Mouse (Mus musculus): ENCODE measurements at regions not wholly inside any gene's neighbourhood (a gene's known extent, or its start where the extent isn't known, plus 50 kb on each side); places are given as distances from the start of the nearest gene placed in this dataset.
A peak's percentile ranks its signal among the peaks of the same experiment; 100 is the strongest.

DNA sequence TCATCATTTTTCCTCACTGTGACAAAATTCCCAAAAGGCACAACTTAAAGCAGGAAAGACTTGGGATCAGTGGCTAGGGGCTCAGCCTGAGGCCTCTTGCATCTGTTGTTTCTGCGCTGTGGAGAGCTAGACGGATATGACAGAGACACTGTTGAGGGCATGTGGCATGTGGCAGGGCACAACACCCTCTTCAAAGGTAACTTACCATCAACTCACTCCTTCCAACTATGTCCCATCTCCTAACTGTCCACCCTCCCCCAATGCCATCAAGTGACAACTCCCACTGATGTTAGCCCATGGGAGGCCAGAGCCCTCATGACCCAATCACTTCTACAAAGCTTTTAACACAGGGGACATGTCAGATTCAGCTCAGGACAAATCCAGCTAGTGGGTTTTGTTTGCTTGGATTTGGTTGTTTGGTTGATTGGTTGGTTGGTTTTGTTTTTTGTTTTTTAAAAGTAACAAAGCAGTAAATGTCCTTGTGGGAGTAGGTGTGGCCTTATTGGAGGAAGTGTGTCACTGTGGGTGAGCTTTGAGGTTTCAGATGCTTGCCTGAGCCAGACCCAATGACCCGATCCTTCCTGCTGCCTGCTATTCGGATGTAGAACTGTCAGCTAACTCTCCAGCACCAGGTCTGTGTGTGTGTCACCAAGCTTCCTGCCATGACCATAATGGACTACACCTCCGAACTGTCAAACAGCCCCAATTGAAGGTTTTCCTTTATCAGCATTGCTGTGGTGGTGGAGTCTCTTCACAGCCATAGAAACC, 53.2 kb upstream of the Lef1 start:
- no peak for DNase-seq (ENCODE audit: low read depth, low spot score)

DNA sequence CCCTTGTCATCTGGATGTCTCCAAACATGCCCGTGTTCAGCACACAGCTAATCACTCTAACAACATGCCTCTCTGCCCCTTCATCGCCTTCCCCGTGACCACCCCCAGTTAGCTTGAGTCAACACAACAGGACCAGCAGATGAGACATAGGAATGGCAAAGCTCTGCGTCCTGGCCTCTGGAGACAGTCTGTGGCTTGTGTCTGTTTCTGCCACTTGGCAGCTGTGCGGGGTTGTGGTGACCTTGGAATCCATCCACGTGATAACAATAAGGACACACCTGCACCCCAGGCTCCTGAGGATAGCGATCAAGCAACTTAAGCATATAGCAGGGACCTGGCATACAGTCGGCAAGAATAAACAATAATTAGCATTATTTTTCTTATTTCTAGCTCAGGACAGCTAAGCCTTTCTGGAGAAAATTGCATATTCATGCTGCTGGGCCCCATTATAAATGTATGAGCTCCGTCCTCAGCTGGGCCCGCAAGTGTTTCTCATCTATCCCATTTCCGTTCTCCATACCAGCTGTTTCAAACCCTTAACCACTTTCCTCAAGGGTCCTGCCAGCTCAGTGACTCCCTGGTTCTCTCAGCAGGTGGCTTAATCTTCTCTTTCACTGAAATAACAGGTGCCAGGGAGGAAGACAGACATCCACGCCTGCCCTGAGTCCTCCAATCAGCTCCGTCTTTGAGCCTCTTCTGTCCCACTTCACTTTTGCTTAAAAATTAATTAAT, 55.9 kb upstream of the Lef1 start:
- no peak for DNase-seq (ENCODE audit: low read depth, low spot score)

DNA sequence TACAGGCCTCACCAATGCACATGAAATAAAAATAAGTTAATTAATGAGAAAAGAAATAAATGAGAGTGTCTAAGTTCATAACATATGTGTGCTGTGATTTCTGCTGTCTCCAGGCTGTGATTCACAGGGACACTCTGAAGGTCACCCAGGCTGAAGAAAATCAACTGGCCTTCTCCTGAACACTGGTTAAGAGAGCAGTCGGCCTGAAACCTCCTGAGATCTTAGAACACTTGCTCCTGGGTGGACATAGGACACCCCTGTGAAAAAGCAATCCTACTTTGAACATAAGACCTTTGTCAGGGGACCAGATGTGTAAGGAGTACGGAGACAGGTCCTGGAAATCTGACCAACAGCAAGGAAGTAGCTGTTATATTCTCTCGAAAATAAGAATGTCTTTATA, 62.6 kb upstream of the Lef1 start:
- no peak for DNase-seq (ENCODE audit: low read depth, low spot score)

GRCm38 (mm10) chr3:131046412-131046811, 63.9 kb upstream of the Lef1 start:
- DNase-seq (ENCODE audit: low read depth, low spot score): no peak

DNA sequence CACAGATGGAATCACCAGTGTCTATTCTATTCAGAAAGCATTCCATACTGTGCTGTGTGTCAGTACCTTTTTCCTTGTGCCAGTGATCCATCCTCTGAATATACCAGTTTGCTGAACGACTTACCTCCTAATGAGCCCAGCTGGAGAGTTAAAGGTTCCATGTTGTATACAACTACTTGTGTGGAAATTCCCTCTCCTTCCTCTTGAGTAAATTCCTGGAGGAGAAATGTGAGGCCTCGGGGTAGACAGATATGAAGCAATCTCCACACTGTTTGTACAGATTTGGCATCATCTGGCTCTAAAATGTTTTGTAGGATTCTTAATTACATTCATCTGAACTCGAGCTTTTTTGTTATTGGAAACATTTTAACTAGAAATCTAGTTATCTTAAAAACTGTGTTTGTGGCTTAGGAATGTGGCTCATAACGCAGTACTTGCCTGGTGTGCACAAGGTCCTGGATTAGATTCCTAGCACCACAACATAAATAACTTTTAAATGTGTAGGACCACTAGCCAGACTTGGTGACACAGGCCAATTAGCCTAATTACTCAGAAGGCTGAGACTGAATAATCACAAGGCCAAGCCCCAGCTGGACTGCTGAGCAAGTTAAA, 70.0 kb upstream of the Lef1 start:
- no peak for DNase-seq (ENCODE audit: low read depth, low spot score)

GRCm38 (mm10) chr3:131037095-131037494, 73.2 kb upstream of the Lef1 start:
- DNase-seq (ENCODE audit: low read depth, low spot score): no peak

- no peak for DNase-seq (ENCODE audit: low read depth, low spot score)
Measured at GRCm38 (mm10) chr3:131034774-131035173, 75.5 kb upstream of the Lef1 start.

- no peak for DNase-seq (ENCODE audit: low read depth, low spot score)
Measured at GRCm38 (mm10) chr3:131026336-131026735, 83.9 kb upstream of the Lef1 start.

DNA sequence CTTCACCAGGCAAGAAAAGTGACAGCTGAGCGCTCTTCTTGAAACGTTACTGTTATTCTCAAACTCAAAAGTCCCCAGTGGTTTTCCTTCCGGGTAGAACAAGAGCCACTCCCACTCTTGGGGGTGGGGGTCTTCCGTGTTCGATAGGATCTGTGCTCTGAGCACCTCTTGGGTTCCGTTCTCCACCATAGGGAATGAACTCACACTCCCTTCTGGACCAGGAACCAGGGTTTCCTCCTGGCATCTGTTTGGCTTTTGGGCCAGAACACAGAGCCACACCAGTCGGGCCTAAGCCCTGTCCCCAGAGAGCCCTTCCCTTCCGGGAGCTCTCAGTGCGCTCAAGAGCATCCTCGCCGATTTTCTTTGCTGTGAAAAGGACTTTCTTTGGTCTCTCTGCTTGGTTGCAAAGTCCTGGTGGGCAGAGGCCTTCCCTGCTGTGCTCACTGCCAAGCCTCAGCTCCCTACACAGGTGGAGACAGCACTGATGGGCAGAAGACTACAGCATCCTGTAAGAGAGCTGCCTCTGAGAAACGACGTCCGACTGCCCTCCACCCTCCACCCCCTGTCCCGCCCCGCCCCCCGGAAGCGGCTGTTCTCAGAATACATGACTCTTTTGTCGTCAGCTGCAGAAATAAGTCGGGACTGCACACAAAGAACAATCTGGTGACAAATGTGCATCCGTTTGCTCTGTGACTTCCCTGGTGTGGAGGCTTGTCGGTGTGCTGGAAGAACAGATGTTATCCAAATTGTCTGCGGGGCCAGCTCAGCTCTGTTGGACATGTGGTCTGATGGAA, 90.9 kb upstream of the Lef1 start:
- DNase-seq (ENCODE audit: low read depth, low spot score): peak; percentile 44

- no peak for DNase-seq (ENCODE audit: low read depth, low spot score)
Measured at GRCm38 (mm10) chr3:131017899-131018298, 92.4 kb upstream of the Lef1 start.

DNA sequence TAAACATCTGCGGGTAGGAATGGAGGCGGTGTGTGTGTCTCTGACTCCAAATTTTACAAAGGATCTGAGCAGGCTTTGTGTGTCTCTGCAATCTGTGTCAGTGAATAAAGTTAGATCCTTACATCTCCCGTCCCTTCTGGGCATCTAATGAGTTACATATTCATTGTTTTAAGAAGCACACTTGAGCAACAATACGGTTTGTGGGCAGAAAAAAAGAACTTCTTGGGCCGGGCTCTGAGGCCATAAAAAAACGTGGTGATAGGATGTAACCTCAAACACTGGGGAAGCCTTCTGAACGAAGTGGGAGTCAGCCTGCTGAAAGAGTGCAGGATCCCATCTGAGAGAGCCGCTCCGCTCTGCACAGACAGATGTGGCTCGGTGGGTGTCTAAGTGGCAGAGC, 94.2 kb upstream of the Lef1 start:
- DNase-seq (ENCODE audit: low read depth, low spot score): no peak

GRCm38 (mm10) chr3:131014092-131014716, 96.1 kb upstream of the Lef1 start:
- no peak for DNase-seq (ENCODE audit: low read depth, low spot score)

DNA sequence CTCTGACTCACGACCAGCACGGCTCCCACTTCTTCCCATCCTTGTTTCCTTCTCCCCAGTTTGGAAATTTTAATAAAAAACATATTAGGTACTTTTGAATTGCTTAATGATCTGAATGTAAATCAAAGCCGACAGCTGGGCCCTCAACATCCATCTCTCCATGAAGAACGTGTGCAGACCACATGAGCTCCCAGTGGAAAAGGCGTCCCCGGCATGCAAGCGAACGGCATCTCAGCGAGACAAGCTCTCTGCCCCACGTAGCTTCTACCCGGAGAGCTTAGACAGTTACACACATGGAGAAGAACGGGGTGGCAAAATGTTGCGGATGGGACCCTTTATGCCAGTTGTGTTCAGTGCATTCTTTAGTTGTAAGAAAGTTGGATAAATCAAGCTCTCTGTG, 109.6 kb upstream of the Lef1 start:
- no peak for DNase-seq (ENCODE audit: low read depth, low spot score)

DNA sequence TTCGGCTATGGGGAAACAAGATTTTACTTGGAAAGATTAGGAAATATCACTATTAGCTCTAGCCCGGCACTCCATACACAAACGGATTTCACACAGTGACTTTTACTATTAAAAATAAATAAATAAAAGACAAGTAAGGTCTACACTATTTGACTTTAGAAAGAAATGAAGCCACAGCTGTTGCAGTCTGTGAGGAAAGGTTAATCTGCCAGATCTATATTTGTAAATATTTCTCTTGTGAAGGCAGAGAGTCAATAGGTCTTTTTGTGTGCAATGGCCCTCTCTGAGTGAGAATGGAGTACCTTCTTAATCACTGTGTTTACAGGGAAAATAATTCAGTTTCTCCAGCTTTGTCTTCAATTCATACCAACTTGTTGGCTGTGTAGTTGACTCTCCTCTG, 110.0 kb upstream of the Lef1 start:
- no peak for DNase-seq (ENCODE audit: low read depth, low spot score)

- no peak for DNase-seq (ENCODE audit: low read depth, low spot score)
Measured at GRCm38 (mm10) chr3:130999818-131000217, 110.5 kb upstream of the Lef1 start.

- DNase-seq (ENCODE audit: low read depth, low spot score): no peak
Measured at GRCm38 (mm10) chr3:130998433-130998832, 111.8 kb upstream of the Lef1 start.

DNA sequence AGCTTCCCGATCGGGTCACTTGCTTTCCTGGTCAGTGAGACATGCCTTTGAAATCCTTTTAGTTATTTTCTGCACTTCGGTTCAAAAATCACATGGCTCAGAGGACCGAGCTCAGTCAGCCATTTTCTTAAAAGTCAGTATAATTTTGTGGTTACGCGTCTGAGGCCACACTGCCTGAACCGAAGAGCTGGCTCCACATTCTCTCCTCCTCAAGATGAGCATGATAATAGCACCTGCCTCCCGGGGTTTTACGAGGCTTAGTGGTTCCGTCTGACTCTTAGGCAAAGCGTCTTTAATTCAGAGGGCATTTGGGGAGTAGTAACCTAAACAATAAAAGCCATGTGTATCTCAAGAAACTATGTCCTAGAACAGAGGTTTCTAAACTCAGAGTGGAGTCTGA, 113.5 kb upstream of the Lef1 start:
- DNase-seq (ENCODE audit: low read depth, low spot score): peak; percentile 34

DNA sequence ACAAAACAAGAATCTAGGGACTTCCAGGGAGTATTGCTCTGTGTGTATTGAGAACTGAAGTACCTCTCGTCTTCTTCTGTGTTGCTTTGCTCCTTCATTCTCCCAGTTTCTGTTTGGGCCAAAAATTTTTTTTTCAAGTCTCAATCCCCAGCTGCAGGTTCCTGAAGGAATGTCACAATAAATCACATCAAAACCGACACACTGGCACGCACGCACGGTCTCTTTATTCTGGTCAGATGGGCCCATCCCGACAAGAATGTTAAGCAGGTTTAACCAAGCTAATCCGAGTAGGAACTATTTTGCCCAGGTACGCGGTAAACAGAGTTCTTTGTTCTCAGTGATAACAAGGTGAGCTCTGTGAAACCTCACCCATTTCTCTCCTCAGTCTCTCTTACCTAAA, 118.3 kb upstream of the Lef1 start:
- DNase-seq (ENCODE audit: low read depth, low spot score): no peak

- DNase-seq (ENCODE audit: low read depth, low spot score): no peak
Measured at GRCm38 (mm10) chr3:130986708-130987107, 123.6 kb upstream of the Lef1 start.

- DNase-seq (ENCODE audit: low read depth, low spot score): no peak
Measured at GRCm38 (mm10) chr3:130986101-130986500, 124.2 kb upstream of the Lef1 start.

- no peak for DNase-seq (ENCODE audit: low read depth, low spot score)
Measured at GRCm38 (mm10) chr3:130981566-130981965, 128.7 kb upstream of the Lef1 start.

All from ES-CJ7 (cell line).